Mouse (Mus musculus) effector memory CD4-positive, alpha-beta T cell, adult 5 months (primary cell): ENCODE data around the gene Ndc80. TPM values are rescaled to one million over a fixed set of nuclear protein-coding genes. Genes with fewer than 3 reads are reported as not detected.

ENCODE experiments used
- polyA plus RNA-seq: library from polyadenylated mRNA; unstranded; fragments of 100-300 nt; shearing (Covaris generic); gene quantifications from one replicate; pipeline ENCODE4 v1.2.1, GENCODE M21; 2017

Gene Ndc80
- polyA plus RNA-seq: 12.8 TPM

DNA sequence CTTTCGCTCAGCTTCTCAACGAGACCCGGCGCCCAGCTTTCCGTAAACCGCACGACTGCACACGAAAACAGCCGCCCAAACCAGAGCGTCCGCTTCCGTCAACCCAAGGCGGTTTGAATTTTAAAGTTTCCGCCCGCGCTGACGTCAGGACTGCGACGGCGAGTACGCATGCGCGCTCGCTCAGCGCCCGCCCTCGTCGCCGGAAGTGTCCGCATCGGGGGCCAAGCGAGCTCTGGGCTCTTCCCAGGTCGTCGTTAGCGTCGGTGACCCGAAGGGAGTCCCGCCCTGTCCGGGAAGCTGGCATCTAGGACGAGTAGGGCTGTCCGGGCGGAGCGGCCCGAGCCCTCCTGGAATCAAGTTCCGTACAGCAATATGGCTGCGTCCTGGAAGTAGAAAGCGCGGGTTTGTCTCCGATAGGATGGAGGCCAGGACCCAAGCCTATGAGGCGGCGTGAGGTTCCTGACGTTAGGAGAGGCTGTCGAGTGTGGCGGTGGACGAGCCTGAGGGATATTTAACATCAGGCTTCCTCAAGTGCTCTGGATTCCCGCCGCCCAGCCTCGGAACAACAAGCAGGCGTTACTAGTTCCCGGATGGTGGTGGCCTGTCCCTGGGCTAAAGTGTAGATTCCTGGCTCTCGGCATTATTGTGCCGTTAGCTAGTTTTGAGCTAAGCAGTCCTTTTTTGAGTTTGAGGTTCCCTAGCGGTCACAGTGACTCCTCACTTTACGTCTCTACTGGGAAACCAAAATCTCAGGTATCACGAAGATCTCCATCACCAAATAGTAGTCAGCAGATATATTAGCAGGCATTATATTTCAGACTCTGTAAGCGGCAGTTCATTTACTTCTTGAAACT lies at the start of gene Ndc80:
TSS of gene Ndc80 (minus strand) at position 147 of the 854 bp plus-strand sequence.

DNA sequence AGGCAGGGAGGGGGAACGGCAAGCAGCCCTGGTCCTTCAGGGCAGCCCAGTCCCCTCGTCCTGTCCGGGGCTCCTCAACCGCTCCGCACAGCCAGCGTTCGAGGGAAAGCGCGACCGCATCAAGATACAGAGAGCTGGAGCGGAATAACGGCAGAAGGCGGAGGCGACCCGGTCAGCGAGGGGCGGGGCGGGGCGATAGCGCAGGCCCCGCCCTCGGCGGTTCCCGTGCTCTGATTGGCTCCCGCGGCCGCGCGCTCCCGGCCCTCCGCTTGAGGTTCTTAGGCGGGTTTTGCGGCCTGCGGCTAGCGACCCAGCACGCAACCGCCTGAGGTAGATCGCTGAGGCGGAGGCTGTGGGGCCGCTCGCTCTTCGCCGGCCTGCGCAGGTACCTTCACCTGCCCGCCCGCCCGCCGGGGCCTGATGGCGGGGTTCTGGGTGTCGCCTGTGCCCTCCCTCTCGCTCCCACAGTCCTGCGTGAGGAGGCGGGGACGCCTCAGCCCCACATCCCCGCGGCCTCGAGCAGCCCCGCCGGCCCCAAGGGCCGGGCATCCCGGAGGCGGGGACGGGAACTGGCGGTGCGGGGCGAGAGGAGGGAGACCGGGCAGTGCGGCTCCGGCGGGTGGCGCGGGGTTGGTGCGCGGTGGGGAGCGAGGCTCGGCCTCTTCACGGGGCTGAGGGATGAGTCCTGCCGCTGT lies 25.2 kb upstream of the Ndc80 start, which contains the start of gene Spdya:
TSS of gene Spdya (plus strand) at position 305 of the 695 bp plus-strand sequence.

DNA sequence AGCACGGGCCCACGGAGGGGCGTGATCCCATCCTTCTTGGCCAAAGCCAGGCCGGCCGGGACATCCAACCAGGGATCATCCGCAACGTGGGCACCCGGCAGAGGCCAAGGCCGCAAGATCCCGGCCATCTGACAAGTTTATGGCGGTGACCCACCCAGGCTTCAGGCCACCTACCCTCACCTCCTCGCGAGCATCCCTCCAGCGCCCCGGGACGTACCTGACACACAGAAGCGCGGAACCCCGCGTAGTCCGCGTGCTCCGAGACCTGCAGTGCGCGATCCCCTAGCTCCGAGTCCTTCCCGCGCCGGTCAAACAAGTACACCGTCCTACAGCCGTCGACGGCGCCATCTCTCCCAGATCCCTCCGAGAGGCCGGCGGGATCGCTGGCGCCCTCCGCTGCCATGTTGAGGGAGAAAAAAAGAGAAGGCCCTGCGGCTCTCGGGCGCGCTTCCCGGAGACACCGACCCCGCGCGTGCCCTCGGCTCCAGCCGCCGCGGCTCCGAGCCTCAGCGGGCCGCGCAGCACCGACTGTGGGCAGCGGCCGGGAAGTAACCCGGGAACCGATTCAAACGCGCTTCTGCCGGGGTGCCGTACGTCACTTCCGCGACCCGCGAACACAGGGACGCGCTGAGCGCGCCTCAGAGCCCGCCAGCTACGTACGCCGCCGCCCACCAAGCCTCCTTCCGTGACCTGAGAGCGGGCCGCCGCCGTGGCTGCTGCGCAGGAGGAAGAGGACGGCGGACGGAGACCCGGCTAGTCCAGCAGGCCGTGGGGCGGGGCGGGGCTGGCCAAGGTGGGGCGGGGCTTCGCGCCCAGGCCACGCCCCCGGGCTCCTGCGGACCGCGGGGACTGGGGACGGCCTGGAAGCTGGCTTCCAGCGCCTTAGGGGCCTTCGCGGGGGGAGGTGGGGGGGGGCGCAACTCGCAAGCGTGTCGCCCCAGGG lies 51.6 kb downstream of the Ndc80 start, which contains the start of gene Smchd1:
TSS of gene Smchd1 (minus strand) at position 582 of the 943 bp plus-strand sequence.

DNA sequence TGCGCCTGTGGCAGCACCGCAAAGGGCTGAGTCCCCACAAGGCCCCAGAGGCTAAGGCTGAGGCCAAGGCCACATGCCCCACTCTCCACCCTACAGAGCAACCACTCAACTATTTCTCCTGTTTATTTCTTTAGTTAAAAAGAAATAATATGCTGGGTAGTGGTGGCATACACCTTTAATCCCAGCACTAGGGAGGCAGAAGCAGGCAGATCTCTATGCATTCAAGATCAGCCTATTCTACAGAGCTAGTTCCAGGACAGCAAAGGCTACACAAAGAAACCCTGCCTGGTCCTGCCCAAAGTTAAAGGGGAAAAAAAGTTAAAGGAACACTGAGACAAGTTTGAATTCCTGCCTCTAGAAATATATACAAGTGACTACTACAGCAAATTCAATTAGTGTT lies 66.8 kb downstream of the Ndc80 start, which contains the start of gene Gm4707:
TSS of gene Gm4707 (minus strand) at position 101 of the 400 bp plus-strand sequence.

Other genes starting within 250 kb of the Ndc80 start
- not detected for gene Emilin2, start 214.9 kb downstream of the Ndc80 start, polyA plus RNA-seq
- 9.4 TPM for gene Gm4707, start 66.9 kb downstream of the Ndc80 start, polyA plus RNA-seq
- gene Smchd1, start 51.5 kb downstream of the Ndc80 start, polyA plus RNA-seq: 237 TPM
- 3.2 TPM for gene Spdya, start 25.2 kb upstream of the Ndc80 start, polyA plus RNA-seq
- 140 TPM for gene Wdr43, start 89.0 kb upstream of the Ndc80 start, polyA plus RNA-seq
- gene Togaram2, start 146.4 kb upstream of the Ndc80 start, polyA plus RNA-seq: not detected
- not detected for gene Pcare, start 226.0 kb upstream of the Ndc80 start, polyA plus RNA-seq
- gene Clip4, start 241.6 kb upstream of the Ndc80 start, polyA plus RNA-seq: not detected